Mouse (Mus musculus) yolk sac, embryonic 10.5 days (tissue): ENCODE data around the gene Cntrl.

Experiments
- DNase-seq: peaks from one replicate; pipeline ENCODE4 v3.0.0-alpha.2; 2017; ENCODE audit warnings: low spot score

Gene Cntrl

GRCm38 (mm10) chr2:35109141-35109923 is at the start of gene Cntrl:
TSS of gene Cntrl (plus strand) at chr2:35109492.
- DNase-seq: peak; percentile 95

- no peak for DNase-seq
Measured at GRCm38 (mm10) chr2:35060256-35060655, 49.0 kb upstream of the Cntrl start.

GRCm38 (mm10) chr2:35060897-35061296 is 48.4 kb upstream of the Cntrl start:
- no peak for DNase-seq

- DNase-seq: no peak
Measured at GRCm38 (mm10) chr2:35061338-35061737, 48.0 kb upstream of the Cntrl start, which contains the start of gene Hc. TSS of gene Hc (minus strand) at chr2:35061438.

- no peak for DNase-seq
Measured at GRCm38 (mm10) chr2:35063333-35064030, 45.8 kb upstream of the Cntrl start.

GRCm38 (mm10) chr2:35066525-35067082 is 42.7 kb upstream of the Cntrl start:
- DNase-seq: no peak

- no peak for DNase-seq
Measured at GRCm38 (mm10) chr2:35067117-35067516, 42.2 kb upstream of the Cntrl start.

- DNase-seq: no peak
Measured at GRCm38 (mm10) chr2:35069124-35069523, 40.2 kb upstream of the Cntrl start.

- DNase-seq: no peak
Measured at GRCm38 (mm10) chr2:35070275-35070674, 39.0 kb upstream of the Cntrl start.

- DNase-seq: no peak
Measured at GRCm38 (mm10) chr2:35072547-35072946, 36.7 kb upstream of the Cntrl start.

- DNase-seq: no peak
Measured at GRCm38 (mm10) chr2:35074328-35074727, 35.0 kb upstream of the Cntrl start.

GRCm38 (mm10) chr2:35079166-35079565 is 30.1 kb upstream of the Cntrl start:
- DNase-seq: no peak

GRCm38 (mm10) chr2:35087418-35087817 is 21.9 kb upstream of the Cntrl start:
- DNase-seq: no peak

GRCm38 (mm10) chr2:35100529-35100928 is 8.8 kb upstream of the Cntrl start:
- DNase-seq: no peak

- DNase-seq: no peak
Measured at GRCm38 (mm10) chr2:35101443-35101842, 7.8 kb upstream of the Cntrl start, which contains the start of gene AI182371. TSS of gene AI182371 (minus strand) at chr2:35101543.

GRCm38 (mm10) chr2:35102777-35103176 is 6.5 kb upstream of the Cntrl start:
- no peak for DNase-seq

- DNase-seq: peak; percentile 58
Measured at GRCm38 (mm10) chr2:35103558-35103957, 5.7 kb upstream of the Cntrl start.

GRCm38 (mm10) chr2:35104843-35105242 is 4.4 kb upstream of the Cntrl start:
- DNase-seq: no peak

- peak; percentile 30 for DNase-seq
Measured at GRCm38 (mm10) chr2:35107984-35108635, 1.2 kb upstream of the Cntrl start.

GRCm38 (mm10) chr2:35108712-35109111 is 580 bp upstream of the Cntrl start:
- DNase-seq: peak; percentile 45

GRCm38 (mm10) chr2:35109924-35110304 is 622 bp downstream of the Cntrl start:
- DNase-seq: no peak

- DNase-seq: no peak
Measured at GRCm38 (mm10) chr2:35110521-35110920, 1.2 kb downstream of the Cntrl start.
